Mouse (Mus musculus): ENCODE data around the gene Clrn2.

Gene Clrn2

GRCm38 (mm10) chr5:45449831-45450716 is 3.5 kb upstream of the Clrn2 start, which contains the start of gene Qdpr:
Gene Qdpr (minus strand): TSS chr5:45450236.
- peak; percentile 100 for DNase-seq (ENCODE audit: low read depth, low spot score)

- DNase-seq (ENCODE audit: low read depth, low spot score), result no peak
Observed at GRCm38 (mm10) chr5:45454456-45454855, 905 bp downstream of the Clrn2 start.

- peak; percentile 86 for DNase-seq (ENCODE audit: low read depth, low spot score)
Observed at GRCm38 (mm10) chr5:45472880-45473450, 19.4 kb downstream of the Clrn2 start.

- DNase-seq (ENCODE audit: low read depth, low spot score), result peak; percentile 51
Observed at GRCm38 (mm10) chr5:45473521-45473920, 20.0 kb downstream of the Clrn2 start.

GRCm38 (mm10) chr5:45474215-45474614 is 20.7 kb downstream of the Clrn2 start:
- peak; percentile 76 for DNase-seq (ENCODE audit: low read depth, low spot score)

- no peak for DNase-seq (ENCODE audit: low read depth, low spot score)
Observed at GRCm38 (mm10) chr5:45474758-45475157, 21.2 kb downstream of the Clrn2 start.

GRCm38 (mm10) chr5:45475771-45476170 is 22.2 kb downstream of the Clrn2 start:
- no peak for DNase-seq (ENCODE audit: low read depth, low spot score)

GRCm38 (mm10) chr5:45476288-45476687 is 22.7 kb downstream of the Clrn2 start:
- peak; percentile 52 for DNase-seq (ENCODE audit: low read depth, low spot score)

- no peak for DNase-seq (ENCODE audit: low read depth, low spot score)
Observed at GRCm38 (mm10) chr5:45477601-45478000, 24.1 kb downstream of the Clrn2 start.

- no peak for DNase-seq (ENCODE audit: low read depth, low spot score)
Observed at GRCm38 (mm10) chr5:45480066-45480465, 26.5 kb downstream of the Clrn2 start.

- DNase-seq (ENCODE audit: low read depth, low spot score), result no peak
Observed at GRCm38 (mm10) chr5:45481125-45481524, 27.6 kb downstream of the Clrn2 start.

- no peak for DNase-seq (ENCODE audit: low read depth, low spot score)
Observed at GRCm38 (mm10) chr5:45482607-45483006, 29.1 kb downstream of the Clrn2 start.

GRCm38 (mm10) chr5:45483654-45484053 is 30.1 kb downstream of the Clrn2 start:
- no peak for DNase-seq (ENCODE audit: low read depth, low spot score)

- no peak for DNase-seq (ENCODE audit: low read depth, low spot score)
Observed at GRCm38 (mm10) chr5:45491776-45492175, 38.2 kb downstream of the Clrn2 start.

- DNase-seq (ENCODE audit: low read depth, low spot score), result peak; percentile 89
Observed at GRCm38 (mm10) chr5:45493191-45494092, 39.9 kb downstream of the Clrn2 start, which contains the start of gene Lap3. Gene Lap3 (plus strand): TSS chr5:45493374.

- DNase-seq (ENCODE audit: low read depth, low spot score), result no peak
Observed at GRCm38 (mm10) chr5:45494093-45494755, 40.7 kb downstream of the Clrn2 start.

- no peak for DNase-seq (ENCODE audit: low read depth, low spot score)
Observed at GRCm38 (mm10) chr5:45495429-45495975, 42.0 kb downstream of the Clrn2 start.

- DNase-seq (ENCODE audit: low read depth, low spot score), result no peak
Observed at GRCm38 (mm10) chr5:45496042-45496441, 42.5 kb downstream of the Clrn2 start.

- no peak for DNase-seq (ENCODE audit: low read depth, low spot score)
Observed at GRCm38 (mm10) chr5:45496479-45496878, 42.9 kb downstream of the Clrn2 start.

GRCm38 (mm10) chr5:45496930-45497550 is 43.5 kb downstream of the Clrn2 start:
- no peak for DNase-seq (ENCODE audit: low read depth, low spot score)
